Mouse (Mus musculus): ENCODE measurements around the gene Rpl28. TPM values are rescaled to one million over a fixed set of nuclear protein-coding genes. Genes with fewer than 3 reads are reported as not detected.
"Not testable (repeated sequence)": the region's sequence is repeated elsewhere in the genome, so short reads cannot be mapped to it uniquely, and the experiment has no call there.

Gene Rpl28
- polyA plus RNA-seq, 2 experiments = 275 to 665 TPM

DNA sequence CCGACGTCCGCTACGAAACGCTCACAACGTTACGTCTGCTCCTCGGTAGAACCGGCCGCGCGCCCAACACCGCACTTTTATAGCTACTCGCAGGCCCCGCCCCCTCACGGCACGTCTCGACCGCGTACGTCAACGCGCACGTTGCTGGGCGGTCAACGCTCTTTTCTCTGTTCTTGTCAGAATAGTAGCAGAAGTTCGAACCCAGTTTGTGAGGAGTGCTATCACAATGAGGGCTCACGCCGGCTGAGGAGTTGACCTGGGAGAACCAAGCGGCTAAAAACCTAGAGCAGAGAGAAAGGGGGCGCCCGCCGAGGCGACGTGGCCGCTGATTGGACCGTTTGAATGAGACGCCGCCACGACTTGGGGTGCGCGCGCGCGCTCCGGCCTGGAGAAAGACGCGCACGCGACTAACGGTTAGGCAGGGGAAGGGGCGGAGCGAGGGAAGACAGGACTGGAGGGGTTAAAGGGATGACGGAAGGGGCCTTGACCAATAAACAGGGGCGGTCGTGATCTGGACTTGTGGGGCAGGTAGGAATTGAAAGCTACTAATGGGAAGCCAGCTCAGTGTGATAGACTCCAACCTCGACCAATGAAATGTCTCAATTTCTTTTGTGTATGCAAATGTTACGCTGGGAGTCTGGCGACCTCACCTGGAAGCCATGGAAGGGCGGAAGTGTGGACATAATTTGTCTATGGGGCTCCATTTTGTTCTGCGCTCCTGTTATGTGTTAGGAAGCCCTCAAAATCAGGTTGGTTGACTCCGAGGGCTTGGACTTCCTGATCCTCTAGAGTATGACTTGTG is 19.8 kb downstream of the Rpl28 start, which contains the start of gene Ube2s:
TSS of gene Ube2s (minus strand) at position 288 of the 802 bp plus-strand sequence.
- H3K27ac ChIP-seq (replicated peaks; ENCODE audit: low read depth, low read length) = peak within 1 kb of the TSS; percentile 96
- peak within 1 kb of the TSS; percentile 93 for H3K9ac ChIP-seq (ENCODE audit: low read depth, low read length, severe bottlenecking)
- H3K4me3 ChIP-seq (replicated peaks; ENCODE audit: low read length) = peak within 1 kb of the TSS; percentile 97
- peaks cover 21% of the 10 kb centered on the region for H3K4me1 ChIP-seq (ENCODE audit: control insufficient read depth, insufficient read depth, low read length)
- 3% methylated on average over 62 of the region's 62 CpGs for WGBS
- no peaks in the 10 kb centered on the region for H3K27me3 ChIP-seq (ENCODE audit: control insufficient read depth, insufficient read depth, low read length)
- peak; percentile 98 for ATAC-seq (ENCODE audit: low FRiP score, low read depth)
- peak within 1 kb of the TSS; percentile 71 for H3K4me2 ChIP-seq (replicated peaks; ENCODE audit: low read depth, low read length, severe bottlenecking)
- no peaks in the 10 kb centered on the region for H3K9me3 ChIP-seq (ENCODE audit: control insufficient read depth, low read length)
- peaks cover 31% of the 10 kb centered on the region for H3K36me3 ChIP-seq (ENCODE audit: control insufficient read depth, insufficient read depth, low read length)
- peak; percentile 74; the same call in 1 of the 2 replicates for TF ChIP-seq POLR2A (IDR thresholded peaks at IDR 0.05; ENCODE audit: borderline replicate concordance, extremely low read depth, insufficient read depth, insufficient read length)
- DNase-seq (ENCODE audit: low spot score) = peak; percentile 100

DNA sequence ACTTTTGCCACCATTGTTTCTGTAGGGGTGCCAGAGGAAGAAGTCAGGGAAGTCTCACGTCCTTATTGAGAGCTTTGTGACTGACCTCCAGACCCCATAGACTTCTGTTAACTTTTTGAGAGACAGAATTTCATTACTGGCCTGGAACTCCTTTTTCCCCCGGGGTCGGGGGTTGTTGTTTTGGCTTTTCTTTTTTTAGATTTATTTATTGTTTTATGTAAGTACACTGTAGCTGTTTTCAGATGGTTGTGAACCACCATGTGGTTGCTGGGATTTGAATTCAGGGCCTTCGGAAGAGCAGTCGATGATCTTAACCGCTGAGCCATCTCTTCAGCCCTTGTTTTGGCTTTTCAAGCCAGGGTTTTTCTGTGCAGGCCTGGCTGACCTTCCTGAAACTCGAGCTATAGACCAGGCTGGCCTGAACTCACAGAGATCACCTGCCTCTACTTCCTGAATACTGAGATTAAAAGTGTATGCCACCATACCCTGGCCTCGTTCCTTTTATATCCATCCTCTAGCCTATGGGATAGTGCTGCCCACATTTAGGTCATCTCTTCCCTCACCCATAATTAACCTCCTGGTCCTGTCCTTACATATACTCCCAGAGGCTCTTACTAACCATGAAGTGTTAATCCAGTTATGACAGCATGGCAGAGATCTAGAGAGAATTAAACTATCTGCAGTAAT is 20.6 kb downstream of the Rpl28 start:
- peak overlapping the region; percentile 97 for H3K4me3 ChIP-seq (replicated peaks; ENCODE audit: low read length)
- TF ChIP-seq POLR2A (IDR thresholded peaks at IDR 0.05; ENCODE audit: borderline replicate concordance, extremely low read depth, insufficient read depth, insufficient read length) = no peak
- peak overlapping the region; percentile 66 for H3K4me2 ChIP-seq (replicated peaks; ENCODE audit: low read depth, low read length, severe bottlenecking)
- peaks cover 21% of the 10 kb centered on the region for H3K4me1 ChIP-seq (ENCODE audit: control insufficient read depth, insufficient read depth, low read length)
- H3K36me3 ChIP-seq (ENCODE audit: control insufficient read depth, insufficient read depth, low read length) = peaks cover 27% of the 10 kb centered on the region
- ATAC-seq (ENCODE audit: low FRiP score, low read depth) (no peak), DNase-seq (ENCODE audit: low spot score) (no peak)
- peak overlapping the region; percentile 48 for H3K9ac ChIP-seq (ENCODE audit: low read depth, low read length, severe bottlenecking)
- no peaks in the 10 kb centered on the region for H3K27me3 ChIP-seq (ENCODE audit: control insufficient read depth, insufficient read depth, low read length)
- WGBS = 29% methylated on average over 8 of the region's 8 CpGs
- peak overlapping the region; percentile 81 for H3K27ac ChIP-seq (replicated peaks; ENCODE audit: low read depth, low read length)
- H3K9me3 ChIP-seq (ENCODE audit: control insufficient read depth, low read length) = no peaks in the 10 kb centered on the region

DNA sequence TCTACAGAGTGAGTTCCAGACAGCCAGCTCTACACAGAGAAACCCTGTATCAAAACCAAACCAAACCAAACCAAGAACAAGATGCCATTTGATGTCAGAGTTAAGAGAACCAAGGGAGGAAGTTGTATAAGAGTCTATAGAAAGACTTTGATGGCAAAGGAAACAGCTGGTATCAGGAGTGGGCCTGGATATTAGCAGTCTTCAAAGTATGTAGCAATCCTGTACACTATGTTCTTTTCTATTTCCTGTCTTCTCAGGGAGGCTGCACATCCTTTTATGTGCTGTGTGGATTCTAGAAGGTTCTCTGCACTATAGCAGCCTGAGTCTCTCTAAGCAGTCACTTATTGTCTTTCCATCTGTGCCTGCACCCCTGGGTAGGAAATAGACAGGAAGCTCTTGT is 23.9 kb downstream of the Rpl28 start:
- H3K4me1 ChIP-seq (ENCODE audit: control insufficient read depth, insufficient read depth, low read length) = peaks cover 6% of the 10 kb centered on the region; the same call in 1 of the 2 replicates
- no peak overlapping the region for H3K27ac ChIP-seq (replicated peaks; ENCODE audit: low read depth, low read length)
- ATAC-seq (ENCODE audit: low FRiP score, low read depth) = no peak
- TF ChIP-seq POLR2A (IDR thresholded peaks at IDR 0.05; ENCODE audit: borderline replicate concordance, extremely low read depth, insufficient read depth, insufficient read length) = no peak
- no peak overlapping the region for H3K4me2 ChIP-seq (replicated peaks; ENCODE audit: low read depth, low read length, severe bottlenecking)
- no peaks in the 10 kb centered on the region for H3K36me3 ChIP-seq (ENCODE audit: control insufficient read depth, insufficient read depth, low read length)
- no peak for DNase-seq (ENCODE audit: low spot score)
- no peaks in the 10 kb centered on the region for H3K9me3 ChIP-seq (ENCODE audit: control insufficient read depth, low read length)
- H3K27me3 ChIP-seq (ENCODE audit: control insufficient read depth, insufficient read depth, low read length) = no peaks in the 10 kb centered on the region
- no peak overlapping the region for H3K9ac ChIP-seq (ENCODE audit: low read depth, low read length, severe bottlenecking)
- no peak overlapping the region for H3K4me3 ChIP-seq (replicated peaks; ENCODE audit: low read length)

DNA sequence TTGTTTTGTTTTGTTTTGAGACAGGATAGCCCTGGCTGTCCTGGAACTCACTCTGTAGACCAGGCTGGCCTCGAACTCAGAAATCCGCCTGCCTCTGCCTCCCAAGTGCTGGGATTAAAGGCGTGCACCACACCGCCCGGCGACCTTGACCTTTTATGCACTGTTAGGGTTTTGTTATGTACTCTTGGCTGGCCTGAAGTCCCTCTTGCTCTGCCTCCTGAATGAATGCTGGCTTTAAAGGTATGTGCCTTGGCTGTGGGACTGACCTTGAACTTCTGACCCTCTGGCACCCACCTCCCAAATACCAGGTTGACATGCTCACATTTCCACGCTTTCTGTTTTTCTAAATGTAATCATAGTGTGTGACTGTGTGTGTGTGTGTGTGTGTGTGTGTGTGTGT is 28.3 kb downstream of the Rpl28 start:
- H3K27me3 ChIP-seq (ENCODE audit: control insufficient read depth, insufficient read depth, low read length); H3K9ac ChIP-seq (ENCODE audit: low read depth, low read length, severe bottlenecking); H3K9me3 ChIP-seq (ENCODE audit: control insufficient read depth, low read length); H3K36me3 ChIP-seq (ENCODE audit: control insufficient read depth, insufficient read depth, low read length); H3K27ac ChIP-seq (replicated peaks; ENCODE audit: low read depth, low read length); H3K4me1 ChIP-seq (ENCODE audit: control insufficient read depth, insufficient read depth, low read length); H3K4me3 ChIP-seq (replicated peaks; ENCODE audit: low read length); ATAC-seq (ENCODE audit: low FRiP score, low read depth); H3K4me2 ChIP-seq (replicated peaks; ENCODE audit: low read depth, low read length, severe bottlenecking); DNase-seq (ENCODE audit: low spot score): not testable (repeated sequence)
- WGBS = 81% methylated on average over 7 of the region's 7 CpGs

DNA sequence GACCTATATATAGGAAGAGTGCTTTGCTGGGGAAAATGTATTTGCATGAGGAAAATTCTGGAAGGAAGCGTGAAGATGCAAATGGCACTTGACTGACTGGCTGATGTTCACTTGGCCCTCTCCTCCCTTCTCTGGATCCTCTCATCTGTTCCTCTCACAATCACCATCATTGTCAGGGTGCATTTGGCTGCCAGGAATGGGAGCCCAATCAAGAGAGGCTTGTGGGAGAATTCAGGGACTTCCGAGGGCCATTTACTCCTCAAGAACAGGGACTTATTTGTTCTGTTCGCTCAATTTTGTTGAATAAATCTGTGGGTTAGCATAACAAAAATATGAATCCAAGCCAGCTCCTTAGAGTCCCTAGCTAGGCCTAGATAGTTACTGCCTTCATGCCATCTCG is 29.0 kb downstream of the Rpl28 start:
- WGBS = 79% methylated on average over 4 of the region's 4 CpGs
- Histone ChIP-seq H3K27ac (replicated peaks; ENCODE audit: low read depth, low read length) (no peak overlapping the region), H3K36me3 (ENCODE audit: control insufficient read depth, insufficient read depth, low read length) (no peaks in the 10 kb centered on the region), H3K4me3 (replicated peaks; ENCODE audit: low read length) (no peak overlapping the region), H3K9ac (ENCODE audit: low read depth, low read length, severe bottlenecking) (no peak overlapping the region), H3K4me2 (replicated peaks; ENCODE audit: low read depth, low read length, severe bottlenecking) (no peak overlapping the region), H3K9me3 (ENCODE audit: control insufficient read depth, low read length) (no peaks in the 10 kb centered on the region), H3K4me1 (ENCODE audit: control insufficient read depth, insufficient read depth, low read length) (no peaks in the 10 kb centered on the region), H3K27me3 (ENCODE audit: control insufficient read depth, insufficient read depth, low read length) (no peaks in the 10 kb centered on the region)
- no peak for DNase-seq (ENCODE audit: low spot score)
- TF ChIP-seq POLR2A (IDR thresholded peaks at IDR 0.05; ENCODE audit: borderline replicate concordance, extremely low read depth, insufficient read depth, insufficient read length) = no peak
- ATAC-seq (ENCODE audit: low FRiP score, low read depth) = no peak
